Mouse (Mus musculus) mouse trophoblast stem cell (cell line): Measurements from ENCODE around the gene Atp6v0e.

Experiments used
- in situ Hi-C, 2 experiments: fragments of 300-500 bp; cut with MseI, MboI; formaldehyde crosslinking; loops; 2 replicates in 1 of 2; 3 replicates in 1 of 2; pipeline ENCODE4 v1.15.1; 2025

Atp6v0e gene

GRCm38 (mm10) chr17:26662978-26663683, at the start of gene Atp6v0e:
Gene Atp6v0e (plus strand): TSS chr17:26663231.
- in situ Hi-C loops, result no loop called here

GRCm38 (mm10) chr17:26614286-26614685, 48.7 kb upstream of the Atp6v0e start:
- in situ Hi-C loops, result no loop called here

- in situ Hi-C loops, result no loop called here
These were observed 48.1 kb upstream of the Atp6v0e start for GRCm38 (mm10) chr17:26614708-26615486.

- in situ Hi-C loops, result no loop called here
These were observed 46.3 kb upstream of the Atp6v0e start for GRCm38 (mm10) chr17:26616696-26617095.

- in situ Hi-C loops, result no loop called here
These were observed 44.5 kb upstream of the Atp6v0e start for GRCm38 (mm10) chr17:26618498-26618897.

GRCm38 (mm10) chr17:26619577-26619976, 43.5 kb upstream of the Atp6v0e start:
- in situ Hi-C loops, result no loop called here

GRCm38 (mm10) chr17:26620292-26620691, 42.7 kb upstream of the Atp6v0e start:
- in situ Hi-C loops, result no loop called here

GRCm38 (mm10) chr17:26620786-26621766, 42.0 kb upstream of the Atp6v0e start:
- in situ Hi-C loops, result no loop called here

- in situ Hi-C loops, result no loop called here
These were observed 41.1 kb upstream of the Atp6v0e start for GRCm38 (mm10) chr17:26621912-26622311.

- in situ Hi-C loops, result no loop called here
These were observed 39.0 kb upstream of the Atp6v0e start for GRCm38 (mm10) chr17:26623991-26624390.

- in situ Hi-C loops, result no loop called here
These were observed 38.0 kb upstream of the Atp6v0e start for GRCm38 (mm10) chr17:26624999-26625398.

GRCm38 (mm10) chr17:26625521-26626010, 37.5 kb upstream of the Atp6v0e start:
- in situ Hi-C loops, result no loop called here

- in situ Hi-C loops, result no loop called here
These were observed 34.6 kb upstream of the Atp6v0e start for GRCm38 (mm10) chr17:26628479-26628878.

GRCm38 (mm10) chr17:26628936-26629335, 34.1 kb upstream of the Atp6v0e start:
- in situ Hi-C loops, result no loop called here

- in situ Hi-C loops, result loop anchor here in 1 of 2 experiments (10.0 kb wide), 1 partner anchor 157 kb away; no protein-coding TSS in a partner anchor
These were observed 31.2 kb upstream of the Atp6v0e start for GRCm38 (mm10) chr17:26631811-26632327.

- in situ Hi-C loops, result loop anchor here in 1 of 2 experiments (10.0 kb wide), 1 partner anchor 158 kb away; no protein-coding TSS in a partner anchor
These were observed 29.8 kb upstream of the Atp6v0e start for GRCm38 (mm10) chr17:26633186-26633585.

GRCm38 (mm10) chr17:26633926-26634325, 29.1 kb upstream of the Atp6v0e start:
- in situ Hi-C loops, result loop anchor here in 1 of 2 experiments (10.0 kb wide), 1 partner anchor 159 kb away; no protein-coding TSS in a partner anchor

- in situ Hi-C loops, result loop anchor here in 1 of 2 experiments (10.0 kb wide), 1 partner anchor 160 kb away; no protein-coding TSS in a partner anchor
These were observed 28.5 kb upstream of the Atp6v0e start for GRCm38 (mm10) chr17:26634539-26634938.

- in situ Hi-C loops, result loop anchor here (5.0 to 10.0 kb wide), 2 partner anchors 161 to 174 kb away; no protein-coding TSS in a partner anchor
These were observed 27.1 kb upstream of the Atp6v0e start for GRCm38 (mm10) chr17:26635951-26636350.

GRCm38 (mm10) chr17:26637851-26638250, 25.2 kb upstream of the Atp6v0e start:
- in situ Hi-C loops, result loop anchor here (5.0 to 10.0 kb wide), 2 partner anchors 163 to 176 kb away; no protein-coding TSS in a partner anchor

- in situ Hi-C loops, result loop anchor here (5.0 to 10.0 kb wide), 2 partner anchors 164 to 176 kb away; no protein-coding TSS in a partner anchor
These were observed 24.4 kb upstream of the Atp6v0e start for GRCm38 (mm10) chr17:26638655-26639054.
